Mouse (Mus musculus): ENCODE measurements around the gene Mobp.

DNA sequence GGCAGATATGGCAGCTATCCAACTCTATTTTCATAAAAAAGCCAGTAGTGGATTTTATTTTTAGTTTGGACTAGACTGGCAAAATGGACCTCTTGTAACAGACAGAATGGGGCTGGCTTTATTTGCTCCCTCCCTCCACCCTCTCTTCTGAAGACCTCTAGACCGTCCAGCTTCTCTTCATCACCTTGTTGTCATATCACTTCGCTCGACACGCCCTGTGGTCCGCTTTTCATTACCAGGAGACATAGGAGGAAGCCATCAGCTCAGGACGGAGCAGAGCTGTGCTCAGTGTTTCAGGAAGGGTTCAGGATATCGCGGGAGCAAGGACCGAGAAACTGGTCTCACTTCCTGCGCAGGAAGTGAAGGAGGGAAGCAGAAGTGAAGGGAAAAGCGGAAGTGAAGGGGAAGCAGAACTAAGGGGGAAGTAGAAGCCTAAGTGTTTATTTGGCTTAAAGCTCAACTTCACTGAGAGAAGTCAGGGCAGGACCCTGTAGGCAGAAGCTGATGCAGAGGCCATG is 65.5 kb downstream of the Mobp start:
- no peak for TF ChIP-seq POLR2A (IDR thresholded peaks at IDR 0.05; ENCODE audit: borderline replicate concordance, extremely low read depth, low read depth, low read length)
- no peak for TF ChIP-seq CTCF (IDR thresholded peaks at IDR 0.05; ENCODE audit: insufficient read depth, low read length)

Data from lung, adult 2 months (tissue).